Mouse (Mus musculus) spleen, embryonic (tissue): ENCODE data around the gene Gm11037.

Source experiments
- CTCF ChIA-PET: fragments of 350-600 bp; sonication (Branson Sonifier 250); formaldehyde crosslinking; loops from one replicate; lab custom pipeline; 2022; lab: Charles Lee

Gm11037 gene

GRCm38 (mm10) chr2:131179246-131179886 lies 46.1 kb downstream of the Gm11037 start:
- CTCF ChIA-PET, result no interaction called here

- CTCF ChIA-PET, result no interaction called here
Observed at GRCm38 (mm10) chr2:131179990-131180587, 46.8 kb downstream of the Gm11037 start, which contains the start of gene Cenpb. Cenpb (minus strand) TSS chr2:131180067.
